Mouse (Mus musculus) MEL (cell line): Measurements from ENCODE around the gene Sfxn4. TPM values are rescaled to one million over a fixed set of nuclear protein-coding genes. Genes with fewer than 3 reads are reported as not detected.

ENCODE experiments used
- DNase-seq: peaks from one replicate; pipeline ENCODE4 v3.0.0; 2011; ENCODE audit warnings: low read depth, low spot score
- H3K27ac ChIP-seq: 2 replicates; pipeline ENCODE4 v1.5.1; 2012; ENCODE audit warnings: low read depth, mild to moderate bottlenecking, control low read depth, low read length, moderate library complexity; ENCODE audit not compliant: control insufficient read depth
- H3K27me3 ChIP-seq, 2 experiments: fragments of 150-350 bp in 1 of 2; sonication (generic) in 1 of 2; 2 replicates each; pipeline ENCODE4 v1.6.1; 2012; ENCODE audit warnings: low read length in 2 of 2, mild to moderate bottlenecking in 2 of 2, improper control_type of control experiment in 1 of 2, moderate library complexity in 1 of 2; ENCODE audit not compliant: insufficient read depth in 2 of 2, control insufficient read depth in 1 of 2
- H3K36me3 ChIP-seq, 2 experiments: 2 replicates each; pipeline ENCODE4 v1.6.1; 2012 to 2014; ENCODE audit warnings: low read length in 2 of 2, improper control_type of control experiment in 1 of 2, inconsistent platforms in 1 of 2, mild to moderate bottlenecking in 1 of 2; ENCODE audit not compliant: insufficient read depth in 2 of 2, control insufficient read depth in 1 of 2
- H3K4me1 ChIP-seq, 2 experiments: fragments of 150-350 bp in 1 of 2; sonication (generic) in 1 of 2; 2 replicates each; pipeline ENCODE4 v1.6.1; 2012; ENCODE audit warnings: low read length in 2 of 2, improper control_type of control experiment in 1 of 2, mild to moderate bottlenecking in 1 of 2; ENCODE audit not compliant: insufficient read depth in 2 of 2, control insufficient read depth in 1 of 2
- H3K4me3 ChIP-seq, 2 experiments: fragments of 150-350 bp in 1 of 2; sonication (generic) in 1 of 2; 2 replicates each; pipeline ENCODE4 v1.5.1; 2012; ENCODE audit warnings: low read depth in 2 of 2, low read length in 2 of 2, mild to moderate bottlenecking in 2 of 2, moderate library complexity in 2 of 2, control low read depth in 1 of 2, improper control_type of control experiment in 1 of 2; ENCODE audit not compliant: control insufficient read depth in 1 of 2, insufficient read depth in 1 of 2
- H3K79me2 ChIP-seq: 2 replicates; pipeline ENCODE4 v1.6.1; 2012; ENCODE audit warnings: mild to moderate bottlenecking, low read length, moderate library complexity; ENCODE audit not compliant: control insufficient read depth, poor library complexity, insufficient read depth
- H3K9ac ChIP-seq: 2 replicates; pipeline ENCODE4 v1.6.1; 2012; ENCODE audit warnings: low read depth, mild to moderate bottlenecking, control low read depth, low read length, moderate library complexity; ENCODE audit not compliant: control insufficient read depth, poor library complexity, severe bottlenecking
- H3K9me3 ChIP-seq: fragments of 150-350 bp; sonication (generic); replicated peaks from 2 replicates; pipeline ENCODE4 v1.6.1; 2012; ENCODE audit warnings: mild to moderate bottlenecking, low read length, improper control_type of control experiment, moderate library complexity; ENCODE audit not compliant: insufficient read depth
- CHD2 ChIP-seq: IDR thresholded peaks from 2 replicates; pipeline ENCODE4 v1.6.1; 2011; ENCODE audit warnings: low read length, improper control_type of control experiment
- CTCF ChIP-seq, 3 experiments: IDR thresholded peaks in 2 of 3; conservative IDR thresholded peaks in 1 of 3; 2 replicates each; pipeline ENCODE4 v1.5.1; 2011 to 2012; ENCODE audit warnings: low read length in 3 of 3, low read depth in 2 of 3, mild to moderate bottlenecking in 2 of 3, improper control_type of control experiment in 1 of 3, inconsistent platforms in 1 of 3, mixed read lengths in 1 of 3, moderate library complexity in 1 of 3; ENCODE audit not compliant: control insufficient read depth in 1 of 3, insufficient read depth in 1 of 3, poor library complexity in 1 of 3, severe bottlenecking in 1 of 3
- ELF1 ChIP-seq: IDR thresholded peaks from 2 replicates; pipeline ENCODE4 v1.6.1; 2014; ENCODE audit warnings: low read depth, mild to moderate bottlenecking, inconsistent platforms, low read length, improper control_type of control experiment, moderate library complexity
- EP300 ChIP-seq, 2 experiments: IDR thresholded peaks; 2 replicates each; pipeline ENCODE4 v1.6.1; 2011; ENCODE audit warnings: improper control_type of control experiment in 2 of 2, low read length in 2 of 2, low read depth in 1 of 2, mild to moderate bottlenecking in 1 of 2
- ETS1 ChIP-seq: IDR thresholded peaks from 2 replicates; pipeline ENCODE4 v1.6.1; 2012; ENCODE audit warnings: low read depth, mild to moderate bottlenecking, inconsistent platforms, low read length, improper control_type of control experiment, moderate library complexity
- GABPA ChIP-seq: IDR thresholded peaks from 2 replicates; pipeline ENCODE4 v1.6.1; 2012; ENCODE audit warnings: low read depth, mild to moderate bottlenecking, inconsistent platforms, low read length, improper control_type of control experiment, moderate library complexity
- GATA1 ChIP-seq: IDR thresholded peaks from 2 replicates; pipeline ENCODE4 v1.6.1; 2011; ENCODE audit warnings: low read depth, low read length, improper control_type of control experiment
- MAFK ChIP-seq: IDR thresholded peaks from 2 replicates; pipeline ENCODE4 v1.6.1; 2011; ENCODE audit warnings: low read depth, mild to moderate bottlenecking, low read length, improper control_type of control experiment, borderline replicate concordance
- MAZ ChIP-seq: IDR thresholded peaks from 2 replicates; pipeline ENCODE4 v1.6.1; 2012; ENCODE audit warnings: low read depth, mild to moderate bottlenecking, inconsistent platforms, low read length, improper control_type of control experiment
- MEF2A ChIP-seq: IDR thresholded peaks from 2 replicates; pipeline ENCODE4 v1.6.1; 2014; ENCODE audit warnings: low read depth, mild to moderate bottlenecking, inconsistent platforms, low read length, improper control_type of control experiment; ENCODE audit not compliant: poor library complexity, insufficient replicate concordance, severe bottlenecking; ENCODE audit errors: extremely low read depth
- MXI1 ChIP-seq: IDR thresholded peaks from 2 replicates; pipeline ENCODE4 v1.6.1; 2011; ENCODE audit warnings: mild to moderate bottlenecking, low read depth, low read length, improper control_type of control experiment
- MYC ChIP-seq: IDR thresholded peaks from 2 replicates; pipeline ENCODE4 v1.6.1; 2011; ENCODE audit warnings: low read depth, mild to moderate bottlenecking, low read length, improper control_type of control experiment, moderate library complexity
- POLR2A ChIP-seq, 2 experiments: IDR thresholded peaks; 2 replicates each; pipeline ENCODE4 v1.6.1; 2011 to 2012; ENCODE audit warnings: low read length in 2 of 2, mild to moderate bottlenecking in 2 of 2, control low read depth in 1 of 2, improper control_type of control experiment in 1 of 2, low read depth in 1 of 2, moderate library complexity in 1 of 2; ENCODE audit not compliant: control insufficient read depth in 1 of 2, insufficient read depth in 1 of 2, poor library complexity in 1 of 2
- RCOR1 ChIP-seq: IDR thresholded peaks from 2 replicates; pipeline ENCODE4 v1.6.1; 2012; ENCODE audit warnings: low read depth, mild to moderate bottlenecking, inconsistent platforms, low read length, improper control_type of control experiment
- SIN3A ChIP-seq: IDR thresholded peaks from 2 replicates; pipeline ENCODE4 v1.6.1; 2012; ENCODE audit warnings: low read length, improper control_type of control experiment, inconsistent platforms
- SMC3 ChIP-seq: IDR thresholded peaks from 2 replicates; pipeline ENCODE4 v1.6.1; 2011; ENCODE audit warnings: low read depth, low read length, improper control_type of control experiment
- TAL1 ChIP-seq: IDR thresholded peaks from 2 replicates; pipeline ENCODE4 v1.6.1; 2012; ENCODE audit warnings: mild to moderate bottlenecking, inconsistent platforms, low read length, moderate library complexity, mixed read lengths
- TBP ChIP-seq: IDR thresholded peaks from 2 replicates; pipeline ENCODE4 v1.8.0; 2011; ENCODE audit warnings: low read depth, low read length, improper control_type of control experiment
- TCF12 ChIP-seq: IDR thresholded peaks from 2 replicates; pipeline ENCODE4 v1.6.1; 2014; ENCODE audit warnings: low read depth, mild to moderate bottlenecking, inconsistent platforms, low read length, improper control_type of control experiment, moderate library complexity
- UBTF ChIP-seq: IDR thresholded peaks from 2 replicates; pipeline ENCODE4 v1.6.1; 2012; ENCODE audit warnings: low read depth, mild to moderate bottlenecking, inconsistent platforms, low read length, improper control_type of control experiment, moderate library complexity, borderline replicate concordance; ENCODE audit not compliant: insufficient read depth
- USF1 ChIP-seq: IDR thresholded peaks from 2 replicates; pipeline ENCODE4 v1.6.1; 2014; ENCODE audit warnings: low read depth, mild to moderate bottlenecking, inconsistent platforms, low read length, improper control_type of control experiment, moderate library complexity
- USF2 ChIP-seq, 2 experiments: IDR thresholded peaks; 2 replicates each; pipeline ENCODE4 v1.6.1; 2011 to 2012; ENCODE audit warnings: improper control_type of control experiment in 2 of 2, low read length in 2 of 2, borderline replicate concordance in 1 of 2, inconsistent platforms in 1 of 2, low read depth in 1 of 2, mild to moderate bottlenecking in 1 of 2; ENCODE audit not compliant: insufficient read depth in 1 of 2
- ZC3H11A ChIP-seq: IDR thresholded peaks from 2 replicates; pipeline ENCODE4 v1.6.1; 2012; ENCODE audit warnings: low read depth, mild to moderate bottlenecking, inconsistent platforms, low read length, improper control_type of control experiment
- ZKSCAN1 ChIP-seq: IDR thresholded peaks from 2 replicates; pipeline ENCODE4 v1.6.1; 2012; ENCODE audit warnings: low read depth, mild to moderate bottlenecking, inconsistent platforms, low read length, improper control_type of control experiment, moderate library complexity
- ZNF384 ChIP-seq: IDR thresholded peaks from 2 replicates; pipeline ENCODE4 v1.6.1; 2012; ENCODE audit warnings: low read depth, mild to moderate bottlenecking, inconsistent platforms, low read length, improper control_type of control experiment
- polyA plus RNA-seq, 2 experiments: library from polyadenylated mRNA; stranded (reverse) in 1 of 2; unstranded in 1 of 2; fragments of >175 nt in 1 of 2; fragments of >200 nt in 1 of 2; gene quantifications; 2 replicates each; pipeline versions ENCODE4 v1.2.1 to v1.2.4; 2012; ENCODE audit warnings: low replicate concordance in 2 of 2, low read depth in 1 of 2; ENCODE audit not compliant: insufficient read length in 2 of 2, insufficient read depth in 1 of 2, missing spikeins in 1 of 2
- total RNA-seq: library from RNA; depleted of rRNA; stranded (reverse); fragments of 300-350 nt; gene quantifications from 2 replicates; pipeline ENCODE4 v1.2.3, GENCODE M21; 2012

Gene Sfxn4
- total and polyA plus RNA-seq, 3 experiments: 1.3 to 9.3 TPM; not detected in 1

DNA sequence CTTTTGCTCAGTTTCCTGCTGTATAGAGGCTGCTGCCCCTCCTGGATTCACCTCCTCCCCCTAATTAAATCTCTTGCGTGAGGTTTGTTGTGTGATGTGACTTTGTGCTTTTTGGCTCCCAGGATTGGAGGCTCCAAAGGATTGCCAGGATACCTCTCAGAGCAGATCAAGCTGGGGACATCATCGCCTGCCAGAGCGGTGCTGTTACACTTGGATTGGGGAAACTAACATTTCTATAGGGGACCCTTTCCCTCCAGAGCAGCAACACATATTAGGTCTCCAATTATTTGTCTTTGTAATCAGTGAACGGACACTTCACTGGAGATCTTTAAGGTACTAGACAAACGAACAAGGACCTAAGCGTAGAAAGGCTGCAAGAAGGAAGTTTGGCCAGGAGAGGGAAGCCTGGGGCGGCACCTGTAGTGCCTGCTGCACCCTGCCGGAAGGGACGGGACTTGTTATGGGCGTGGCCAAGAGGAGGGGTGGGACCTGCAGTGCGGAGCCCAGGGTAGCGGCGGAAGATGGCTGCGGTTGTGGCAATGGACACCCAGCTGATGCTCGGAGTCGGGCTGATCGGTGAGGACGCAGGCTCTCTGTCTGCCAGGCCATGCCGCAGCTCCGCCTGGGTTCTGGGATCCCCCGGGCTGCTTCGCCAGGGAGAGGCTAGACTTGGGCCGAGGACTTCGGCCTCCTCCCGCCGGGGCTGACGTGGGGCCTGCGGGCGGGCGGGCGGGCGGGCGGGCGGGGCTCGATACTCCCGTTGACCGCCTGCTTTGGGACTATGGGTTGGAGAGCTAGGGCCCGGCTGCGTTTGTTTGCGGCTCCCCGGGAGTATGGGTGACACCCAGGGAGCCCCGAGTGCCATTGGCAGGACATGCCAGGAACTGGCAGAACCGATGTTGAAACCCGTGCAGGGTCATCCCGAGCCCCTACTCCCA, 49.9 kb downstream of the Sfxn4 start, which contains the start of gene Fam45a (continued):
- TF ChIP-seq ZNF384: peak; percentile 46; the same call in 1 of the 2 replicates

DNA sequence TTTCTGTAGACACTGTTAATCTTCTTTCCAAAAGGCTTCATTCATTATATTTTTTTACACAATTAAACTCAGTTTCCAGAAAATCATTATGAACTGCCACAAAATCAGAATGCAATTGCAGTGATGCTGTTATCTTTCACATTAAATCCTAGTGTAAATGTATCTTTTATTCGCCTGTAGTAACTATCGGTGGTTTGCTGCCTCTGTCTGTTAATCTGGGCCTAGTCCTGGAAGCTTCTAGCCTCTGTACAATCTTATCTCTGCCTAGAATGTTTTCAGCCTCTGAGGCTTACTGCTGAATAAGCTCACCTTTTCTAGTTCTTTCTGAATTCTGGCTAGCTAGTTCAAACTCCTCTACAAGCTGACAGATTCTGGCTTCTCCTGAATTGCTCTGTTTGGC, 51.4 kb downstream of the Sfxn4 start:
- Histone ChIP-seq H3K4me1 (peaks cover 14 to 15% of the 10 kb centered on the region in 2 experiments), H3K79me2 (peaks cover 10% of the 10 kb centered on the region)
- TF ChIP-seq ETS1 (peak; percentile 65; the same call in 1 of the 2 replicates), ZC3H11A (no peak), ELF1 (no peak), ZKSCAN1 (no peak), RCOR1 (peak; percentile 99), GATA1 (peak; percentile 87), TCF12 (peak; percentile 73; the same call in 1 of the 2 replicates), SIN3A (no peak), ZNF384 (no peak), USF1 (no peak), GABPA (no peak), EP300 (IDR thresholded peaks at IDR 0.05; ENCODE audit: low read depth in 1 of 2, low read length in 2 of 2) (peak; percentile 51 to 70), TAL1 (peak; percentile 46), USF2 (IDR thresholded peaks at IDR 0.05; ENCODE audit: borderline replicate concordance in 1 of 2, insufficient read depth in 1 of 2, low read depth in 1 of 2, low read length in 2 of 2) (no peak)
- TF ChIP-seq, all 39 proteins: peak for 6
- Histone ChIP-seq H3K36me3 (peaks cover 0 to 24% of the 10 kb centered on the region in 2 experiments; a peak in 3 of 4 replicates), H3K9ac (no peak overlapping the region), H3K9me3 (no peaks in the 10 kb centered on the region), H3K27ac (no peak overlapping the region), H3K27me3 (no peaks in the 10 kb centered on the region), H3K4me3 (no peak overlapping the region)
- DNase-seq: peak; percentile 52

DNA sequence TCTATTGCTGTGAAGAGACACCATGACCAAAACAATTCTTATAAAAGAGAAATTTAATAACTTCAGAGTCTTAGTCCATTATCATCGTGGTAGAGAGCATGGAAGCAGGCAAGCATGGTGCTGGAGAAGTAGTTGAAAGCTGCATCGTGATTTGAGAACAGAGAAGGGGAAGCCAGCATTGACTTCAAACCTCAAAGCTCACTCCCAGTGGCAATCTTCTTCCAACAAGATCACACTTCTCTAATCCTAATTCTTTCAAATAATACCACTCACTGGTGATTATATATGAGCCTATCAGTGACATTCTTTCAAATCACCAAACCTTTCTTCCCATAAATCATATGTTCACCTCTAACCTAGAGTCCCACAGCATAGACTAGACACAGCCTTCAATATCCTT, 56.4 kb downstream of the Sfxn4 start:
- no peak overlapping the region for H3K27ac ChIP-seq
- no peaks in the 10 kb centered on the region for H3K27me3 ChIP-seq
- no peaks in the 10 kb centered on the region for H3K9me3 ChIP-seq
- peaks cover 7 to 13% of the 10 kb centered on the region in 2 experiments; a peak in 3 of 4 replicates for H3K4me1 ChIP-seq
- DNase-seq: peak; percentile 61
- no peak overlapping the region for H3K4me3 ChIP-seq
- no peaks in the 10 kb centered on the region for H3K79me2 ChIP-seq
- H3K36me3 ChIP-seq: peaks cover 0 to 13% of the 10 kb centered on the region in 2 experiments; a peak in 2 of 4 replicates
- no peak overlapping the region for H3K9ac ChIP-seq
- TF ChIP-seq CTCF (IDR thresholded peaks at IDR 0.05 in 2 of 3, conservative IDR thresholded peaks at IDR 0.05 in 1 of 3; ENCODE audit: control insufficient read depth in 1 of 3, insufficient read depth in 1 of 3, low read depth in 2 of 3, low read length in 3 of 3, poor library complexity in 1 of 3, severe bottlenecking in 1 of 3): no peak
- no peak for TF ChIP-seq SIN3A
- TF ChIP-seq ZKSCAN1: no peak
- no peak for TF ChIP-seq MAFK
- no peak for TF ChIP-seq GABPA
- TF ChIP-seq ZNF384: no peak
- TF ChIP-seq MYC: peak; percentile 35; the same call in 1 of the 2 replicates
- no peak for TF ChIP-seq UBTF
- TF ChIP-seq TAL1: no peak
- TF ChIP-seq MAZ: no peak
- no peak for TF ChIP-seq ZC3H11A
- no peak for TF ChIP-seq CHD2
- TF ChIP-seq POLR2A (IDR thresholded peaks at IDR 0.05; ENCODE audit: control insufficient read depth in 1 of 2, insufficient read depth in 1 of 2, low read depth in 1 of 2, low read length in 2 of 2, poor library complexity in 1 of 2): no peak
- no peak for TF ChIP-seq SMC3
- no peak for TF ChIP-seq MEF2A
- TF ChIP-seq TBP: no peak
- TF ChIP-seq RCOR1: peak; percentile 81
- 0 out of 2 replicates have a peak, but pooled peaks have one; percentile 17 for TF ChIP-seq GATA1
- TF ChIP-seq ETS1: no peak
- TF ChIP-seq MXI1: no peak
